Mouse (Mus musculus): ENCODE measurements around the gene Cenpt. TPM values are rescaled to one million over a fixed set of nuclear protein-coding genes. Genes with fewer than 3 reads are reported as not detected.

Cenpt gene
- polyA plus RNA-seq, 1 experiment from 2014 or later, result 39.2 TPM

DNA sequence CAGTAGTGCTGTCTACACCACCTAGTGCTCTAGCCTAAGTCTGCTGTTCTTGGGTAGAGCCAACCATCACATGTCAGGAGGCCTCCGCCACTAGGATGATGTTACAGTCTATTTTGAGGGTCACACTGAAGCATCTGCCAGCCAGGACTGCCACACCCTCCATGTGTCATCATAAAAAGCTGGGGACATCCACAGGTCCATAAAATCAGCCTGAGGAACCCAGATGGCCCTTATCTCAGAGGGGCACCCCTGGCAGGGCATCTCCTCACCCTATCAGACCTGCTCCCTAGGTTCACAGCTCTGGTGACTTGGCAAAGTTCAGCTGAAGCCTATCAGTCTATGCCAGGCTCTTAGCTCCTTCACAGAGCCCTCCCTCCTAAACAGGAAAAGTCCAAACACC, 32.2 kb downstream of the Cenpt start:
- Histone ChIP-seq H3K9ac (ENCODE audit: low read length) (no peak overlapping the region), H3K4me1 (replicated peaks; ENCODE audit: control insufficient read depth, insufficient read depth, low read length) (peaks cover 4% of the 10 kb centered on the region), H3K9me3 (ENCODE audit: control insufficient read depth, low read length) (no peaks in the 10 kb centered on the region), H3K4me3 (ENCODE audit: low read depth, low read length) (no peak overlapping the region), H3K27me3 (replicated peaks; ENCODE audit: control insufficient read depth, insufficient read depth, low read length) (no peaks in the 10 kb centered on the region), H3K36me3 (ENCODE audit: control insufficient read depth, insufficient read depth, low read length) (peaks cover 58% of the 10 kb centered on the region), H3K4me2 (ENCODE audit: low read length) (no peak overlapping the region), H3K27ac (ENCODE audit: low read depth) (no peak overlapping the region)
- WGBS, result 91% methylated on average over 1 of the region's 1 CpGs
- ATAC-seq (replicated peaks; ENCODE audit: low FRiP score, low TSS enrichment, low read depth), result no peak
- DNase-seq (ENCODE audit: low spot score), result no peak

DNA sequence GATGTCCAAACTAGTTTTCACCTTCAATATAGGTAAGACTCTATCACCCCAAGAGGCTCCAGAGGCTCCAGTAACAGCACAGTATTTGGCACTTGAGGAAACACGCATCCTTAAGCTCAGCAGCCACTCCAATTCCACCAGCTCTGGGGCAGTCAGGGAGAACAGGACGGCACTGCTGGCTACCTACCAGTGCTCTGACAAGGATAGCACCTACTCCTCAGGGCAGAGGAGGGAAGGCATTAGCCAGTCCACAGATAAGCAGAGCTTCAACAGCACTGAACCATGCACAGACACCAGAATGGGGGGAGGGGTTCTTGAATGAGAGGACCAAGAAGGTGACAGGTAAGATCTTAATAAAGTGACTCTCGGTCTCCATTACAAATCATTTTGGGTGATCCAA, 33.4 kb downstream of the Cenpt start:
- no peak overlapping the region for H3K4me3 ChIP-seq (ENCODE audit: low read depth, low read length)
- no peaks in the 10 kb centered on the region for H3K27me3 ChIP-seq (replicated peaks; ENCODE audit: control insufficient read depth, insufficient read depth, low read length)
- H3K4me1 ChIP-seq (replicated peaks; ENCODE audit: control insufficient read depth, insufficient read depth, low read length), result no peaks in the 10 kb centered on the region
- no peaks in the 10 kb centered on the region for H3K9me3 ChIP-seq (ENCODE audit: control insufficient read depth, low read length)
- 90% methylated on average over 3 of the region's 3 CpGs for WGBS
- H3K27ac ChIP-seq (ENCODE audit: low read depth), result no peak overlapping the region
- H3K4me2 ChIP-seq (ENCODE audit: low read length), result no peak overlapping the region
- H3K36me3 ChIP-seq (ENCODE audit: control insufficient read depth, insufficient read depth, low read length), result peaks cover 55% of the 10 kb centered on the region
- ATAC-seq (replicated peaks; ENCODE audit: low FRiP score, low TSS enrichment, low read depth) (no peak), DNase-seq (ENCODE audit: low spot score) (no peak)
- no peak overlapping the region for H3K9ac ChIP-seq (ENCODE audit: low read length)

DNA sequence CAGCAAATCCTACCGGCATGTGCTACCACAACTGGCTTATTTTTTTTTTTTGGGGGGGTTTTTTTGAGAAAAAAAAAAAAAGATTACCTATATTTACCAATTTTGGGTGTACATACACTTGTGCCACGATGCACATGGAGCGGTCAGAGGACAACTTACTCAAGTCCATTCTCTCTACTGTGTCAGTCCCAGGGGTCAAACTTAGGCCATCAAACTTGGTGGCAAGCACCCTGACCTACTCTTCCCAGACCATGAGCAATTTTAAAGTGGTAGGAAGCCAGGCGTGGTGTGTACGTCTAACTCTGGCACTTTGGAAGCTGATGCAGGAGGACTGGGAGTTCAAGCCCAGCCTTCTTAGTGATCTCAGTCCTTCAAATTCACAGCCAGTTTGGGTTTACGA, 39.8 kb downstream of the Cenpt start:
- H3K4me2 ChIP-seq (ENCODE audit: low read length), result no peak overlapping the region
- no peaks in the 10 kb centered on the region for H3K4me1 ChIP-seq (replicated peaks; ENCODE audit: control insufficient read depth, insufficient read depth, low read length)
- H3K27ac ChIP-seq (ENCODE audit: low read depth), result no peak overlapping the region
- H3K27me3 ChIP-seq (replicated peaks; ENCODE audit: control insufficient read depth, insufficient read depth, low read length), result no peaks in the 10 kb centered on the region
- no peaks in the 10 kb centered on the region for H3K9me3 ChIP-seq (ENCODE audit: control insufficient read depth, low read length)
- peaks cover 20% of the 10 kb centered on the region; the same call in 1 of the 2 replicates for H3K36me3 ChIP-seq (ENCODE audit: control insufficient read depth, insufficient read depth, low read length)
- ATAC-seq (replicated peaks; ENCODE audit: low FRiP score, low TSS enrichment, low read depth) (no peak), DNase-seq (ENCODE audit: low spot score) (no peak)
- H3K4me3 ChIP-seq (ENCODE audit: low read depth, low read length), result no peak overlapping the region
- 93% methylated on average over 6 of the region's 6 CpGs for WGBS
- no peak overlapping the region for H3K9ac ChIP-seq (ENCODE audit: low read length)

DNA sequence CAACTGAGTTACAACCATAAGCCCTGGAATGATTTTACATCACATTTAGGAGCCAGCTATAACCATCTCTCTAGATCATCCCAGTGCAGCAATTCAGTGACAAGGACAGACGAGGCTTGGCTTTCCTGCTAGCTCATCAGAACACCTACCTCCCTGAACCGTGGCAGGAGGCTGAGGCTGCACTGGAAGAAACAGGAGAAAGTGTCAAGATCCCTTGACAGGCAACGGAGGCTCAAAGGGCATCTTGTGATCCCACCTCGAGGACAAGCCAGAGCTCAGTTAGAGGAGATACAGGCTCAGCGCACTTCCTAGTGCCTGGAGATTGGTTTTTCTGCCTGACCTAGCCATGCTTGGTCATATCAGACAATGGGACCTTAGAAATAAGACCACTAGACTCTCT, 40.6 kb downstream of the Cenpt start:
- Histone ChIP-seq H3K27me3 (replicated peaks; ENCODE audit: control insufficient read depth, insufficient read depth, low read length) (no peaks in the 10 kb centered on the region), H3K36me3 (ENCODE audit: control insufficient read depth, insufficient read depth, low read length) (peaks cover 20% of the 10 kb centered on the region; the same call in 1 of the 2 replicates), H3K27ac (ENCODE audit: low read depth) (no peak overlapping the region), H3K4me1 (replicated peaks; ENCODE audit: control insufficient read depth, insufficient read depth, low read length) (no peaks in the 10 kb centered on the region), H3K9me3 (ENCODE audit: control insufficient read depth, low read length) (no peaks in the 10 kb centered on the region), H3K4me3 (ENCODE audit: low read depth, low read length) (no peak overlapping the region), H3K9ac (ENCODE audit: low read length) (no peak overlapping the region), H3K4me2 (ENCODE audit: low read length) (no peak overlapping the region)
- no peak for DNase-seq (ENCODE audit: low spot score)
- 88% methylated on average over 5 of the region's 5 CpGs for WGBS
- ATAC-seq (replicated peaks; ENCODE audit: low FRiP score, low TSS enrichment, low read depth), result no peak

DNA sequence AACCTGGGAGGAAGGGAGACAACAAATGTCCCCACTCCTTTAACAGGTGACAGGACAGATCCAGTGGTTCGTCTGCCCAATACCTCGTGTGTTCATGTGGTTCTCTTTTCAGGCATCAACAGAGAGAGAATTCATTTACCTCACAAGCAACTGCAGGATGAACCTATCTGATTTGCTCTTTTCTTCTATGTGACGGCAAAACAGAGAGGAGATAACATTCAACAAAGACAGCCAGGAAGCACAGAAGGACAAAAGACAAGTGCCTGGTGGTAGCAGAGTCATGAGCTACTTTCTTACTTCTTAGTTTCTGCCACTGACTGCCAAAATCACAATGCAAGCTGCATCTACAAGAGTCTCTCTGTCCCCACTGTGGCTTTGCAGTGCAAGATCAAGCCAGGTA, 41.5 kb downstream of the Cenpt start:
- 82% methylated on average over 3 of the region's 3 CpGs for WGBS

DNA sequence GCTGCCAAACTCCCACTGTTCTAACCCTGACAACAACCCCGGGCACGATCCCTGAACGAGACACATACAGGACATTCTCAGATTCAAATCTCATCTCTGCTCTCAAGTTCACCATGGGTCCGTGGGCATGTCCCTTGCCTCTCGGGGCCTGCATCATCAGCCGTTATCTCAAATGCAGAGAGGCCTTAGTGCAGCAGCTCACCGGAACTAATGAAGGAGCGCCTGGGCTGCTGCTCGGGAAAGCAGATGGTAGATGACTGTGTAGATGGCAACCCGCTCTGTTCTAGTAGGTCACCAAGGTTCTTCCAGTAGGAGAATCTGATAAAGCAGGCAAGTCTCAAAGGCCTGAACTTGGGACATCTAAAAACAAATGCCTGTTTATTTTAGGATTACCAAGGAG, 42.0 kb downstream of the Cenpt start:
- H3K36me3 ChIP-seq (ENCODE audit: control insufficient read depth, insufficient read depth, low read length), result peaks cover 20% of the 10 kb centered on the region; the same call in 1 of the 2 replicates
- H3K4me1 ChIP-seq (replicated peaks; ENCODE audit: control insufficient read depth, insufficient read depth, low read length), result no peaks in the 10 kb centered on the region
- H3K9me3 ChIP-seq (ENCODE audit: control insufficient read depth, low read length), result no peaks in the 10 kb centered on the region
- H3K4me3 ChIP-seq (ENCODE audit: low read depth, low read length), result no peak overlapping the region
- H3K27ac ChIP-seq (ENCODE audit: low read depth), result no peak overlapping the region
- WGBS, result 90% methylated on average over 10 of the region's 10 CpGs
- DNase-seq (ENCODE audit: low spot score) (no peak), ATAC-seq (replicated peaks; ENCODE audit: low FRiP score, low TSS enrichment, low read depth) (no peak)
- no peaks in the 10 kb centered on the region for H3K27me3 ChIP-seq (replicated peaks; ENCODE audit: control insufficient read depth, insufficient read depth, low read length)
- no peak overlapping the region for H3K4me2 ChIP-seq (ENCODE audit: low read length)
- no peak overlapping the region for H3K9ac ChIP-seq (ENCODE audit: low read length)

More for the DNA sequence above, 41.5 kb downstream of the Cenpt start:
- Histone ChIP-seq H3K4me3 (ENCODE audit: low read depth, low read length) (no peak overlapping the region), H3K4me2 (ENCODE audit: low read length) (no peak overlapping the region), H3K4me1 (replicated peaks; ENCODE audit: control insufficient read depth, insufficient read depth, low read length) (no peaks in the 10 kb centered on the region), H3K27ac (ENCODE audit: low read depth) (no peak overlapping the region), H3K27me3 (replicated peaks; ENCODE audit: control insufficient read depth, insufficient read depth, low read length) (no peaks in the 10 kb centered on the region), H3K9me3 (ENCODE audit: control insufficient read depth, low read length) (no peaks in the 10 kb centered on the region), H3K36me3 (ENCODE audit: control insufficient read depth, insufficient read depth, low read length) (peaks cover 20% of the 10 kb centered on the region; the same call in 1 of the 2 replicates), H3K9ac (ENCODE audit: low read length) (no peak overlapping the region)
- DNase-seq (ENCODE audit: low spot score), result no peak
- no peak for ATAC-seq (replicated peaks; ENCODE audit: low FRiP score, low TSS enrichment, low read depth)

DNA sequence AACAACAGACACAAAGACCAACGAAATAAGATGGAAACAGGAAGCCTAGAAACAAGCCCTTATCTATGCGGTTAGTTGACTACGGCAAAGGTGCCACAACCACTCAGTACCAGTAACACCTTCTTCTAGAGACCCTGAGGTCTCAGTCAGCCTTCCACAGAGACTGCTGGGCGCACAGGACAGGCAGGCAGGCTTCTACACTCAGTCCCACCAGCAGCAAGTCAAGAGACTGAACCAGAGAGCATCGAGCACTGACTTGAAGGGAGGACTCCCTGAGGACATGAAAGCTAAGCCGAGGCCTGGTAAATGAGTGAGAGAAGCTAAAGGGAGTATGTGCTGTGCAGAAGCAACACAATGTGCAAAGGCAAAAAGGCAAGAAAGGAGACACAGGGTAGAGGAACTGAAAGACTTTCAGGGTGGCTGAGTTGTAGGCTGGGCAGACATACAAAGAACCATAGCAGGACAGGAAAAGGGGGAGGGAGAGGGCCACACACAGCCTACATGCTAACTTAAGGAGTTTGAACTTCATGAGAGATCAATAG, 42.8 kb downstream of the Cenpt start:
- Histone ChIP-seq H3K27ac (ENCODE audit: low read depth) (no peak overlapping the region), H3K9me3 (ENCODE audit: control insufficient read depth, low read length) (no peaks in the 10 kb centered on the region), H3K4me1 (replicated peaks; ENCODE audit: control insufficient read depth, insufficient read depth, low read length) (no peaks in the 10 kb centered on the region), H3K9ac (ENCODE audit: low read length) (no peak overlapping the region), H3K27me3 (replicated peaks; ENCODE audit: control insufficient read depth, insufficient read depth, low read length) (no peaks in the 10 kb centered on the region), H3K4me2 (ENCODE audit: low read length) (no peak overlapping the region), H3K36me3 (ENCODE audit: control insufficient read depth, insufficient read depth, low read length) (peaks cover 18% of the 10 kb centered on the region), H3K4me3 (ENCODE audit: low read depth, low read length) (no peak overlapping the region)
- DNase-seq (ENCODE audit: low spot score) (no peak), ATAC-seq (replicated peaks; ENCODE audit: low FRiP score, low TSS enrichment, low read depth) (no peak)
- WGBS, result 89% methylated on average over 6 of the region's 6 CpGs

DNA sequence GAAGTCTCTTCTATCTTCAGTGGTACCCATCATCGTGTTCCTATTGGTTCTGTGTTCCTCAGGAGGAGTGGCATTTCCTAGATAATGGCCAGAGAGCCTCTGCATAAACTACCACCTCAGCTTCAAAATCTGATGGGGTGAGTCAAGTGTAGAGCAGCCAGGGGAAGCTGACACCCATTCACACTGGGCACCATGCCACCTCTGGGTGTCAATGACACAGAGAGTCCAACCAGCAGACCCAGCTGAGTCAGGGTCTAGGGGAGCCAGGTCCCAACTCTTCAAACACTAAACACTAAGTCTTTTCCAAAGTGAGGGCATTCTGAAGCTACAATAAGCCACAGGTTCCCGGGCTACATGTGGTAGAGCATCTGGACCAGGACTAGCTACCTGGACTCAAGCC, 44.6 kb downstream of the Cenpt start:
- no peak for ATAC-seq (replicated peaks; ENCODE audit: low FRiP score, low TSS enrichment, low read depth)
- no peak overlapping the region for H3K4me2 ChIP-seq (ENCODE audit: low read length)
- WGBS, result 97% methylated on average over 2 of the region's 2 CpGs
- no peaks in the 10 kb centered on the region for H3K27me3 ChIP-seq (replicated peaks; ENCODE audit: control insufficient read depth, insufficient read depth, low read length)
- no peaks in the 10 kb centered on the region for H3K4me1 ChIP-seq (replicated peaks; ENCODE audit: control insufficient read depth, insufficient read depth, low read length)
- H3K9ac ChIP-seq (ENCODE audit: low read length), result no peak overlapping the region
- no peak overlapping the region for H3K4me3 ChIP-seq (ENCODE audit: low read depth, low read length)
- H3K36me3 ChIP-seq (ENCODE audit: control insufficient read depth, insufficient read depth, low read length), result peaks cover 23% of the 10 kb centered on the region
- no peak overlapping the region for H3K27ac ChIP-seq (ENCODE audit: low read depth)
- H3K9me3 ChIP-seq (ENCODE audit: control insufficient read depth, low read length), result no peaks in the 10 kb centered on the region
- no peak for DNase-seq (ENCODE audit: low spot score)

DNA sequence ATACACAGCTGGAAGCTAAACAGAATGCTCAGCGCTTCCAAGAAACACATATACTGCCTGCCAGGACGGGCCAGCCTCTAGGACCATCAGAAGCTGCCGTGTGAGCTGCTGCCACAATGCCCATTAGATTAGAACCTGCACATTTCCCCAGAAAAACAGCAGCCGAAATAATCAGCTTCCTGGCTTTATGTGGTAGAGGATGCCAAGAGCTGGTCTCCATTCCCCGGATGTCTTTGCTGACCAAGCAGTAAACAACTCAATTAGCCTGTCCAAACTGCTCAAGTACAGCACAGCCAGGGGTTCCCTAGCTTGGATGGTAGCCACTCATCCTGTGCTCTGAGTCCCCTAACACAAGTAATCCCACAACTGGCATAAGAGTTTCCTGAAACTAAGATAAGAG, 45.3 kb downstream of the Cenpt start:
- WGBS, result 85% methylated on average over 5 of the region's 5 CpGs
- no peaks in the 10 kb centered on the region for H3K9me3 ChIP-seq (ENCODE audit: control insufficient read depth, low read length)
- H3K27me3 ChIP-seq (replicated peaks; ENCODE audit: control insufficient read depth, insufficient read depth, low read length), result no peaks in the 10 kb centered on the region
- ATAC-seq (replicated peaks; ENCODE audit: low FRiP score, low TSS enrichment, low read depth), result no peak
- DNase-seq (ENCODE audit: low spot score), result no peak
- peaks cover 27% of the 10 kb centered on the region for H3K36me3 ChIP-seq (ENCODE audit: control insufficient read depth, insufficient read depth, low read length)
- H3K4me1 ChIP-seq (replicated peaks; ENCODE audit: control insufficient read depth, insufficient read depth, low read length), result no peaks in the 10 kb centered on the region
- no peak overlapping the region for H3K4me2 ChIP-seq (ENCODE audit: low read length)
- H3K9ac ChIP-seq (ENCODE audit: low read length), result no peak overlapping the region
- H3K27ac ChIP-seq (ENCODE audit: low read depth), result no peak overlapping the region
- H3K4me3 ChIP-seq (ENCODE audit: low read depth, low read length), result no peak overlapping the region

Measured in intestine, embryonic 14.5 days (tissue).